11 mouse cellular contexts compared by ENCODE assay signal in the genomic region with DNA sequence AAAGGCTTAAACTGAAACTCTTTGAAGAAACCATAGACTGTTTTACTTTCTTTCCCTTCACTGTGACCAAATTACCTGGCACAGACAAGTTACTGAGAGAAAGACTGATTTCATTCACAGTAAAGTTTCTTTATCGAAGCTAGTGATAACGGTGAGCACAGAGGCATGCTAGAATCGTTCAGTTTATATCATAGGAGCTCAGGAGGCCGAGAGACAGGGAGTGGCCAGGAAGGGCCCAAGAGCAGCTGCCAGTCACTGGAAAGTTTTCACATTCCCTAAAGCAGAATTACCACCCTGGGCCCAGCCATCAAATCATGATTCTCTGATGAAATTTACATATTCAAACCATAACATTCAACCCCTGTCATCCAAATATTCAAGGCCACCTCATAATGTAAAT.
"Had no signal": no experiment of that assay in that cellular context is flagged by ENCODE, and none has a peak within 500 bp of the region (broad histone marks: within the 10 kb centered on the region; RNA-seq: fewer than 3 reads in every experiment).

No protein-coding gene starts in this region.

- DNase-seq: retina, postnatal 1 day; right cerebral cortex, adult 18-20 months; right cerebral cortex, postnatal 14 days; right cerebral cortex, postnatal 25 days; right cerebral cortex, postnatal 4 days; spleen, adult 18-20 months; thymus, adult 2 months; thymus, postnatal 14 days; thymus, postnatal 25 days; thymus, postnatal 36 days; thymus, postnatal 4 days had no signal
